Mouse (Mus musculus): ENCODE data around the gene Sorbs1.

Sorbs1 gene

GRCm38 (mm10) chr19:40372679-40373078 lies 140.9 kb downstream of the Sorbs1 start:
- DNase-seq (ENCODE audit: low spot score), result no peak

- no peak for DNase-seq (ENCODE audit: low spot score)
Measured at GRCm38 (mm10) chr19:40371866-40372265, 141.7 kb downstream of the Sorbs1 start.

- peak; percentile 19 for DNase-seq (ENCODE audit: low spot score)
Measured at GRCm38 (mm10) chr19:40369852-40370811, 143.4 kb downstream of the Sorbs1 start.

- no peak for DNase-seq (ENCODE audit: low spot score)
Measured at GRCm38 (mm10) chr19:40368517-40368916, 145.1 kb downstream of the Sorbs1 start.

- DNase-seq (ENCODE audit: low spot score), result peak; percentile 40
Measured at GRCm38 (mm10) chr19:40366163-40366941, 147.2 kb downstream of the Sorbs1 start.

- DNase-seq (ENCODE audit: low spot score), result peak; percentile 37
Measured at GRCm38 (mm10) chr19:40365137-40365536, 148.4 kb downstream of the Sorbs1 start.

- DNase-seq (ENCODE audit: low spot score), result no peak
Measured at GRCm38 (mm10) chr19:40363447-40363846, 150.1 kb downstream of the Sorbs1 start.

- DNase-seq (ENCODE audit: low spot score), result no peak
Measured at GRCm38 (mm10) chr19:40362203-40362865, 151.2 kb downstream of the Sorbs1 start.

GRCm38 (mm10) chr19:40359712-40360394 lies 153.7 kb downstream of the Sorbs1 start:
- no peak for DNase-seq (ENCODE audit: low spot score)

- no peak for DNase-seq (ENCODE audit: low spot score)
Measured at GRCm38 (mm10) chr19:40356536-40357522, 156.8 kb downstream of the Sorbs1 start.

GRCm38 (mm10) chr19:40355075-40355474 lies 158.5 kb downstream of the Sorbs1 start:
- no peak for DNase-seq (ENCODE audit: low spot score)

- DNase-seq (ENCODE audit: low spot score), result no peak
Measured at GRCm38 (mm10) chr19:40352006-40352405, 161.6 kb downstream of the Sorbs1 start.

GRCm38 (mm10) chr19:40350835-40351234 lies 162.7 kb downstream of the Sorbs1 start:
- DNase-seq (ENCODE audit: low spot score), result no peak

- no peak for DNase-seq (ENCODE audit: low spot score)
Measured at GRCm38 (mm10) chr19:40349713-40350671, 163.6 kb downstream of the Sorbs1 start.

GRCm38 (mm10) chr19:40349281-40349680 lies 164.3 kb downstream of the Sorbs1 start:
- DNase-seq (ENCODE audit: low spot score), result no peak

GRCm38 (mm10) chr19:40348652-40349051 lies 164.9 kb downstream of the Sorbs1 start:
- DNase-seq (ENCODE audit: low spot score), result no peak

- DNase-seq (ENCODE audit: low spot score), result no peak
Measured at GRCm38 (mm10) chr19:40348175-40348574, 165.4 kb downstream of the Sorbs1 start.

GRCm38 (mm10) chr19:40346908-40347307 lies 166.7 kb downstream of the Sorbs1 start:
- no peak for DNase-seq (ENCODE audit: low spot score)

- no peak for DNase-seq (ENCODE audit: low spot score)
Measured at GRCm38 (mm10) chr19:40346232-40346844, 167.2 kb downstream of the Sorbs1 start.
